Mouse (Mus musculus) B cell, adult (primary cell): ENCODE data around the gene Gm20830. TPM values are rescaled to one million over a fixed set of nuclear protein-coding genes. Genes with fewer than 3 reads are reported as not detected.

Source experiments
- total RNA-seq: library from RNA; stranded (reverse); gene quantifications from 4 replicates; pipeline ENCODE4 v1.2.4, GENCODE M21; 2023; ENCODE audit not compliant: inconsistent age

The Gm20830 gene
- not detected in 4 replicates for total RNA-seq

DNA sequence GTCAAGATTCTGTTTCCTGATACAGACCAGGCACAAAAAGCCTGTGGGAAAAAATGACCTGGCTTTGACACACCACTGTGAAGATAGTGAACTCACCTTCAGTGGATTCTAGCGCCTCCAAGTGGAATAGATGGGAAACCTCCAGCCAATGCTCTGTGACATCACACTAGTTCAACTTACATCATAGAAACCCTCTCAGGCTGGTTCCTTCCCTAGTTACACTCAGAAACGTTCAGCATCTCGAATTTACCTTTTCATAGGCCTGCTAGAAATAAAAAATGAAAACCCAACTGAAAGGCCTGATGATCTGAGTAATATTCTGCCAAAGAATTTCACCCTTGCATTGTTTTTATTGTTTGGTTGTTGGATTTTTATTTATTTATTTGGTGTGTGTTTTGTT lies at the start of gene Gm20830:
Gm20830 (minus strand) TSS at position 101 of the 400 bp plus-strand sequence.

Other genes starting within 250 kb of the Gm20830 start
- gene Gm21719, start 235.4 kb downstream of the Gm20830 start, total RNA-seq: not detected in 4 replicates